9 mouse cellular contexts compared by ENCODE assay signal in the genomic region with DNA sequence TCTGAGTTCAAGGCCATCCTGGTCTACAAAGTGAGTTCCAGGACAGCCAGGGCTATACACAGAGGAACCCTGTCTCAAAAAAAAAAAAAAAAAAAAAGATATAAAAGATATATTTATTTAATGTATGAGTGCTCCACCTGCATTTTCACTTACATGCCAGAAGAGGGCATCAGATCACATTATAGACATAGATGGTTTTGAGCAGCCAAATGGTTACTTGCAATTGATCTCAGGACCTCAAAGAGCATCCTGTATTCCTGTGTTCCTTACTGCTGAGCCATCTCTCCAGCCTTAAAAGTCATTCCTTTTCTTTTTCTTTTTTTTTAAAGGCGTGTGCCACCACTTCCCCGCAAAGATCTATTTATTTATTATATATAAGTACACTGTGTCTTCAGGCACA. TPM values are rescaled to one million over a fixed set of nuclear protein-coding genes. Genes with fewer than 3 reads are reported as not detected.
DNase-seq lines count a peak whose midpoint lies in the region; ATAC-seq and TF ChIP-seq lines count a peak whose summit lies in the region.
"Had no signal": no experiment of that assay in that cellular context is flagged by ENCODE, and none has a peak within 500 bp of the region (broad histone marks: within the 10 kb centered on the region; RNA-seq: fewer than 3 reads in every experiment).

No protein-coding gene starts in this region.

- H3K4me1 ChIP-seq in limb, embryonic 14.5 days (ENCODE audit: control insufficient read depth, insufficient read depth, low read length), result peaks cover 17% of the 10 kb centered on the region
- H3K4me1 ChIP-seq in limb, embryonic 10.5 days, result peaks cover 35% of the 10 kb centered on the region

- no peak overlapping the region for H3K9ac ChIP-seq in limb, embryonic 14.5 days (ENCODE audit: low read depth, low read length, severe bottlenecking)

- DNase-seq in embryo, embryonic 10 days (ENCODE audit: low spot score), result peak; percentile 67
- DNase-seq in embryo, embryonic 9.5 days (ENCODE audit: extremely low spot score), result no peak
- peak; percentile 54 for DNase-seq in limb, embryonic 14.5 days (ENCODE audit: low spot score)
- DNase-seq in limb, embryonic 10.5 days (ENCODE audit: low spot score), result no peak
- DNase-seq in mesoderm, embryonic 11.5 days (ENCODE audit: low read depth, low spot score), result peak; percentile 34
- no peak for DNase-seq in layer of hippocampus, adult 8-10 months (ENCODE audit: low spot score in 2 of 2)
- DNase-seq in gastrocnemius, postnatal 4 days (ENCODE audit: low spot score in 2 of 2), result no peak

- WGBS in limb, embryonic 14.5 days, result 85% methylated on average over 2 of the region's 2 CpGs
- 78% methylated on average over 2 of the region's 2 CpGs for WGBS in limb, embryonic 10.5 days

- no peak for TF ChIP-seq POLR2A in limb, embryonic 14.5 days (IDR thresholded peaks at IDR 0.05; ENCODE audit: borderline replicate concordance, extremely low read depth, insufficient read depth, insufficient read length)

- ATAC-seq in limb, embryonic 14.5 days (ENCODE audit: low FRiP score, low read depth), result no peak
- peak; percentile 20 for ATAC-seq in activated CD4-positive, CD25-positive, alpha-beta regulatory T cell, adult 4 months

- no peaks in the 10 kb centered on the region; the same call in 1 of the 2 replicates for H3K36me3 ChIP-seq in limb, embryonic 14.5 days (ENCODE audit: control insufficient read depth, insufficient read depth, low read length)
- peaks cover 12% of the 10 kb centered on the region for H3K36me3 ChIP-seq in limb, embryonic 10.5 days

- no peak overlapping the region for H3K27ac ChIP-seq in limb, embryonic 14.5 days (replicated peaks; ENCODE audit: low read depth, low read length)
- H3K27ac ChIP-seq in limb, embryonic 10.5 days, result no peak overlapping the region

- no peak overlapping the region for H3K4me3 ChIP-seq in limb, embryonic 14.5 days (replicated peaks; ENCODE audit: low read length)
- no peak overlapping the region for H3K4me3 ChIP-seq in limb, embryonic 10.5 days
- H3K4me3 ChIP-seq: erythroblast, embryonic 14.5 days had no signal

- H3K9me3 ChIP-seq in limb, embryonic 14.5 days (ENCODE audit: control insufficient read depth, low read length), result no peaks in the 10 kb centered on the region
- no peaks in the 10 kb centered on the region for H3K9me3 ChIP-seq in limb, embryonic 10.5 days (replicated peaks)

- H3K4me2 ChIP-seq in limb, embryonic 14.5 days (replicated peaks; ENCODE audit: low read depth, low read length, severe bottlenecking), result no peak overlapping the region

- no peaks in the 10 kb centered on the region for H3K27me3 ChIP-seq in limb, embryonic 14.5 days (ENCODE audit: control insufficient read depth, insufficient read depth, low read length)
- no peaks in the 10 kb centered on the region for H3K27me3 ChIP-seq in limb, embryonic 10.5 days (ENCODE audit: low read depth, poor library complexity, severe bottlenecking)

RNA-seq across cellular contexts. Expression of a gene that starts 2.0 kb away (rescaled TPM):
- polyA plus RNA-seq in limb, embryonic 14.5 days (2012; rRNA removed), result 97.9 and 141 TPM in 2 replicates
- polyA plus RNA-seq in limb, embryonic 14.5 days (2014; fragmentation: Nextera tagmentation; extraction: Ambion mirVana), result 61.6 and 69.5 TPM in 2 replicates
- 120 and 137 TPM in 2 replicates for polyA plus RNA-seq in limb, embryonic 10.5 days (2016; fragmentation: Nextera tagmentation; extraction: Ambion mirVana)
- polyA plus RNA-seq in activated CD4-positive, CD25-positive, alpha-beta regulatory T cell, adult 4 months (2017; shearing (Covaris generic)), result 10 to 100 TPM in 1 of 2 experiments, 1 to 10 TPM in 1; 6.2 to 10.4 TPM
- 10 to 100 TPM; 40.1 to 49.3 (median 43.9) TPM for total RNA-seq in layer of hippocampus, adult 8-10 months (2022)
- 10 to 100 TPM; 29.7 to 32.0 TPM for total RNA-seq in gastrocnemius, postnatal 4 days (2021)

RNA-seq across cellular contexts. Expression of a gene that starts 29.5 kb away (rescaled TPM):
- polyA plus RNA-seq in limb, embryonic 14.5 days (2012; rRNA removed), result 120 and 138 TPM in 2 replicates
- 66.3 and 70.1 TPM in 2 replicates for polyA plus RNA-seq in limb, embryonic 14.5 days (2014; fragmentation: Nextera tagmentation; extraction: Ambion mirVana)
- 71.1 and 77.7 TPM in 2 replicates for polyA plus RNA-seq in limb, embryonic 10.5 days (2016; fragmentation: Nextera tagmentation; extraction: Ambion mirVana)
- polyA plus RNA-seq in activated CD4-positive, CD25-positive, alpha-beta regulatory T cell, adult 4 months (2017; shearing (Covaris generic)), result 10 to 100 TPM; 65.2 to 84.7 TPM
- 10 to 100 TPM; 66.4 to 79.1 (median 71.5) TPM for total RNA-seq in layer of hippocampus, adult 8-10 months (2022)
- total RNA-seq in gastrocnemius, postnatal 4 days (2021), result 100 to 1,000 TPM; 104 to 113 TPM

RNA-seq across cellular contexts. Expression of a gene that starts 30.6 kb away (rescaled TPM):
- polyA plus RNA-seq in limb, embryonic 14.5 days (2012; rRNA removed), result 18.9 and 22.2 TPM in 2 replicates
- 14.7 and 17.9 TPM in 2 replicates for polyA plus RNA-seq in limb, embryonic 14.5 days (2014; fragmentation: Nextera tagmentation; extraction: Ambion mirVana)
- polyA plus RNA-seq in limb, embryonic 10.5 days (2016; fragmentation: Nextera tagmentation; extraction: Ambion mirVana), result 15.2 and 18.2 TPM in 2 replicates
- 10 to 100 TPM in 1 of 2 experiments, 1 to 10 TPM in 1; 9.9 to 12.0 TPM for polyA plus RNA-seq in activated CD4-positive, CD25-positive, alpha-beta regulatory T cell, adult 4 months (2017; shearing (Covaris generic))
- 10 to 100 TPM; 20.8 to 22.8 (median 21.8) TPM for total RNA-seq in layer of hippocampus, adult 8-10 months (2022)
- total RNA-seq in gastrocnemius, postnatal 4 days (2021), result 10 to 100 TPM; 70.6 to 76.5 TPM

Comparison
In these comparisons a context has a peak if more than half of its experiments do, and no peak if none do; other contexts are left out.
1. DNase-seq: peak in embryo, embryonic 10 days (single experiment), limb, embryonic 14.5 days (single experiment) and mesoderm, embryonic 11.5 days (single experiment); none in embryo, embryonic 9.5 days (single experiment), limb, embryonic 10.5 days (single experiment), layer of hippocampus, adult 8-10 months (0 of 2) and gastrocnemius, postnatal 4 days (0 of 2).
2. RNA of a gene that starts 2.0 kb away (polyA plus RNA-seq): 120 to 137 TPM in limb, embryonic 10.5 days and 61.6 to 141 TPM in limb, embryonic 14.5 days; 6.2 to 10.4 TPM in activated CD4-positive, CD25-positive, alpha-beta regulatory T cell, adult 4 months; every median in the first group is over 4 times any median in the second.